Mouse (Mus musculus): ENCODE measurements around the gene Ttc30b. TPM values are rescaled to one million over a fixed set of nuclear protein-coding genes. Genes with fewer than 3 reads are reported as not detected.
"Not testable (repeated sequence)": the region's sequence is repeated elsewhere in the genome, so short reads cannot be mapped to it uniquely, and the experiment has no call there.

Ttc30b gene
- 8.2 and 8.3 TPM in 2 replicates for polyA plus RNA-seq (2015; fragmentation: Nextera tagmentation; extraction: Ambion mirVana)

DNA sequence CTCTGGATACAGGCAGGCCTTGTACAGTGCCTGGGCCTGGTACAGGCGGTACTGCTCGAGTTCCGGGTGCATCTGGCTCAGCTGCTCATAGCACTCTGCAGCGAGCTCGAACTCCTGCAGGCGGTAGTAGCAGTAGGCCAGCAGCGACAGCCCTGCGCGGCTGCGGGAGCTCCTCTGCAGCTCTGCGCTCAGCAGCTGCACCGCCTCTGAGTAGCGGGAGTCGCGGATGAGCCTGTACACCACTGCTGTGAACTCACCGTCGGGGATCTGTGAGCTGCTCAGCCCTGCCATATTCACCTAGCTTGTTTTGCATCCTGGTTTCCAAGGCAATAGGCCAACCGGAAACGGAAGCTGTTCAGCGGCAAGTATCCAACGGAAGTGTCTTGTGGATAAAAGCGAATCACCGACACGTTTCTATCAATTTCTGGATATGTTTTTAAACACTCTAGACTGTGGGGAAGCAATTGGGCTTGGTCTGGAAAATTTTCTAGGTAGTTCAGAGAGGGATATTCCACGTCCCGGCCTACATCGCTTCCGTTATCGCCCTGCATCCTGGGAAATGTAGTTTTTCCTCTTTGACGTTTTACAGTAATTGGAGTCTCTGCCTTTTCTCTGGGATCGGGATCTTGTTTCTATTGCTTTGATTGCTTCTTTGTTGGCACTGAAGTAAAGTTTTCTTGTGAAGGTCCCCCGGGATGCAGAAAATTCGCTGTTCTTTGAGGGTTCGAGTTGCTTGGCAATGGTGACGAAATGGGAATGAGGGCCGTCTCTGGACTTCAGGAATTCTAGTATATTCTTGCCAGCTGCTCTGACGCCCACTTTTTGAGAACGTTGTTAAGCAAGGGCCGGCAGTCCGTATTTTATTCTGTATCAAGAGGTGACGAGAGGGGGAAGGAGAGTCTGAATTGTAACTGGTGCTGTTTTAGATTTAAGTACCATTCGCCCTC lies at the start of gene Ttc30b:
TSS of gene Ttc30b (minus strand) at position 469 of the 947 bp plus-strand sequence.
- H3K9me3 ChIP-seq (ENCODE audit: control insufficient read depth, low read length), result no peaks in the 10 kb centered on the region
- H3K4me3 ChIP-seq (ENCODE audit: low read length), result peak within 1 kb of the TSS; percentile 60
- H3K9ac ChIP-seq (ENCODE audit: low read depth, low read length), result peak within 1 kb of the TSS; percentile 69

DNA sequence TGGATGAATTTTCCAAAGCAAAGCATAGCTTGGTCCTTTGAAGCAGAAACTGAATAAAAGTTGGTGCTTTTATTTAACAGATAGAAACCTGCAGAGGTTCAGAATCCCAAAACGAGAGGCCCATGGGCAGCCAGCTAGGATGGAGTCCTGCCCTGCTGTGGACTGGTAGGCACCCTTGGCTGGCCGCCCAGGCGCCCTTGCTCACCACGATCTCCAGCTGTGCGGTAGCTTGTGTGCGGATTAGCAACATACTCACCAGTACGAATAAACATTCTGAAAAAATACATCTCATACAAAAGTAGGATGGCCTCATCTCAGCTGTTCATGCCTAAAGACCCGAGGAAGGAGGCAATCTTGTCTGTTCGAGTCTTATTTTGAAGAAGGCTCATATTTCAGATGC lies 49.4 kb upstream of the Ttc30b start:
- Histone ChIP-seq H3K9ac (ENCODE audit: low read depth, low read length) (no peak overlapping the region), H3K4me1 (ENCODE audit: control insufficient read depth, insufficient read depth, low read length) (peaks cover 10% of the 10 kb centered on the region; the same call in 1 of the 2 replicates), H3K9me3 (ENCODE audit: control insufficient read depth, low read length) (0 out of 2 replicates have a peak, but pooled peaks cover under 1% of the 10 kb centered on the region), H3K36me3 (ENCODE audit: control insufficient read depth, insufficient read depth, low read length) (no peaks in the 10 kb centered on the region), H3K4me3 (ENCODE audit: low read length) (no peak overlapping the region), H3K27me3 (replicated peaks; ENCODE audit: control insufficient read depth, insufficient read depth, low read length) (no peaks in the 10 kb centered on the region), H3K27ac (ENCODE audit: low read length) (no peak overlapping the region; the same call in 1 of the 2 replicates), H3K4me2 (ENCODE audit: low read depth, low read length) (no peak overlapping the region)
- ATAC-seq, result no peak
- 58% methylated on average over 9 of the region's 9 CpGs for WGBS

More for the DNA sequence above, at the start of gene Ttc30b:
- Histone ChIP-seq H3K4me1 (ENCODE audit: control insufficient read depth, insufficient read depth, low read length) (peaks cover 2% of the 10 kb centered on the region; the same call in 1 of the 2 replicates), H3K4me2 (ENCODE audit: low read depth, low read length) (peak within 1 kb of the TSS; percentile 76), H3K36me3 (ENCODE audit: control insufficient read depth, insufficient read depth, low read length) (no peaks in the 10 kb centered on the region), H3K27me3 (replicated peaks; ENCODE audit: control insufficient read depth, insufficient read depth, low read length) (no peaks in the 10 kb centered on the region), H3K27ac (ENCODE audit: low read length) (peak within 1 kb of the TSS; percentile 63; the same call in 1 of the 2 replicates)
- peak; percentile 92 for ATAC-seq
- 3% methylated on average over 40 of the region's 42 CpGs for WGBS

DNA sequence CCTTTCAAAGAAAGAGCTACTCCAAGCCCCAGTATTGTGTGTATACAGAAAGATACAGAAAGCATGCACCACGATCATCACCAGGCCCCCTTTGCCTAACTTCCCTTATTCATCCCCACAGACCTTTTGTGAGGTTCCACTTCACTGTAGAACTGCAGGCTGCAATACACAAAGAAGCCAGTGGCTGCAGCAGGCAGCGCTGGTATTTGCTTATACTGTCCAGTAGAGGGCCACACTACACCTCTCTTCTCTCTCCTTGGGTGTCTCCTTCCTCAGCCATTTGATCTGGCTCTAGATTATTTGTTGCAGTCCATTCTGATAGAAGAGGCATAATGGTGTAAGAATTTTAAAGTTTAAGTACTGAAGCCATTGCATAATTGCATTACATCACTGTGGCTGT lies 46.7 kb upstream of the Ttc30b start:
- no peak overlapping the region for H3K9ac ChIP-seq (ENCODE audit: low read depth, low read length)
- no peaks in the 10 kb centered on the region for H3K27me3 ChIP-seq (replicated peaks; ENCODE audit: control insufficient read depth, insufficient read depth, low read length)
- 0 out of 2 replicates have a peak, but pooled peaks cover 5% of the 10 kb centered on the region for H3K9me3 ChIP-seq (ENCODE audit: control insufficient read depth, low read length)
- H3K27ac ChIP-seq (ENCODE audit: low read length), result no peak overlapping the region
- no peak overlapping the region for H3K4me2 ChIP-seq (ENCODE audit: low read depth, low read length)
- H3K4me3 ChIP-seq (ENCODE audit: low read length), result no peak overlapping the region
- H3K36me3 ChIP-seq (ENCODE audit: control insufficient read depth, insufficient read depth, low read length), result no peaks in the 10 kb centered on the region
- ATAC-seq, result peak; percentile 63
- WGBS, result 2% methylated on average over 2 of the region's 2 CpGs
- 0 out of 2 replicates have a peak, but pooled peaks cover 2% of the 10 kb centered on the region for H3K4me1 ChIP-seq (ENCODE audit: control insufficient read depth, insufficient read depth, low read length)

DNA sequence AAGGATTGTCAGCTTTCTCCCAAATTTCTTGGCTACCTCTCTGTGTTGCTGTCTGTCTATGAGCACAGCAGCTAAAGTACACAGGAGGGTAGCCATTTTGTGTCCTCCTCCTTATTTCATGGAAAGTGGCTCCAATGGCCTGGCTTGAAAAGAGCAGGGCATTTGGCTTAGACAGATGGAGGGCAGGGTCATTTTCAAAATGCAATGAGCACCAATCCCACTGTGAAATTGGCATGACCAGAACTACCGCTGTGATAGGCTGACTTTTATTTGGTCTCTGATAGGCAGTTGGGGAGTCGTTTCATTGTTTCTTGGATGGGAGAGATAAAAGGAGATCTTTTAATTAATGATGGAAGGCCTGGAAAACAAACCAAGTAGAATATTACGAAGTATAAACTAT lies 45.5 kb upstream of the Ttc30b start:
- no peak for ATAC-seq
- 0 out of 2 replicates have a peak, but pooled peaks cover 5% of the 10 kb centered on the region for H3K9me3 ChIP-seq (ENCODE audit: control insufficient read depth, low read length)
- no peak overlapping the region for H3K9ac ChIP-seq (ENCODE audit: low read depth, low read length)
- no peaks in the 10 kb centered on the region for H3K36me3 ChIP-seq (ENCODE audit: control insufficient read depth, insufficient read depth, low read length)
- WGBS, result 75% methylated on average over 3 of the region's 3 CpGs
- no peak overlapping the region for H3K4me2 ChIP-seq (ENCODE audit: low read depth, low read length)
- 0 out of 2 replicates have a peak, but pooled peaks cover 2% of the 10 kb centered on the region for H3K4me1 ChIP-seq (ENCODE audit: control insufficient read depth, insufficient read depth, low read length)
- H3K4me3 ChIP-seq (ENCODE audit: low read length), result no peak overlapping the region
- no peak overlapping the region for H3K27ac ChIP-seq (ENCODE audit: low read length)
- no peaks in the 10 kb centered on the region for H3K27me3 ChIP-seq (replicated peaks; ENCODE audit: control insufficient read depth, insufficient read depth, low read length)

DNA sequence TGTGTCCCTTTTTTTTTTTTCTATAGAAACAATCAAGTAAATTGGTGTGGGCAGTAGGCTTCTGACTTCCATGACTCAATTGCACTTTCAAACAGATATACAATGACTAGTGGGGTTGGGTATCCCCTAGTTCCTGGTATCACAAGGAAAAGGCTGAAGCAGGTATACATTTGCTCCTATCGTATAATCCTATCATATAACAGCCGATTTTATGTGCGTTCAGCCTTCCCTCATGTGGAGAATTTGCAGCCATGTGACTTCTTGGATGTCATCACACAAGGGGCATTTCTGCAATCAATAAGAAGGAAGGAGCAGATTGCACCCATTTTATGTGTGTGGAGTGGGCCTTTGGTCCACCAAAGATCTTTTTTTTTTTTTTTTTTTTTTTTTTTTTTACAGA lies 44.7 kb upstream of the Ttc30b start:
- Histone ChIP-seq H3K9me3 (ENCODE audit: control insufficient read depth, low read length) (0 out of 2 replicates have a peak, but pooled peaks cover 5% of the 10 kb centered on the region), H3K4me1 (ENCODE audit: control insufficient read depth, insufficient read depth, low read length) (0 out of 2 replicates have a peak, but pooled peaks cover 2% of the 10 kb centered on the region), H3K27me3 (replicated peaks; ENCODE audit: control insufficient read depth, insufficient read depth, low read length) (no peaks in the 10 kb centered on the region), H3K4me3 (ENCODE audit: low read length) (no peak overlapping the region), H3K36me3 (ENCODE audit: control insufficient read depth, insufficient read depth, low read length) (no peaks in the 10 kb centered on the region), H3K9ac (ENCODE audit: low read depth, low read length) (no peak overlapping the region), H3K4me2 (ENCODE audit: low read depth, low read length) (no peak overlapping the region), H3K27ac (ENCODE audit: low read length) (no peak overlapping the region)
- no peak for ATAC-seq
- 95% methylated on average over 3 of the region's 3 CpGs for WGBS

DNA sequence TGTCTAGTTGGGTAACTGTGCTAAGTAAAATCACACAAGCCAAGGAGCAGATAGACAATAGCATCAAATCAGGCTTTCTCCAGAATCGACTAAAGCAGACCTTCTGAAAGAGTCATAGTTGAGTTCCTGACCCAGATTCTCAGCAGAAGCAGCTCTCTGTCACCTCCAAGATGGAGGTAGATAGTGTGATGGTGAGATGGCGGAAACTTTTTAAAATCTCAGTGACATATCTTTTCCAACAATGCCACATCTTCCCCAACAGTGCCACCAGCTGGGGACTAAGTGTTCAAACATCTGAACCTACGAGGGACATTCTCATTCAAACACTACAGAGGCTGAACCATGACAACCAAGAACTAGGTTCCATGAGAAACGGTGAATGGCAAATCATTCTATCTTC lies 44.2 kb upstream of the Ttc30b start:
- ATAC-seq, result no peak

DNA sequence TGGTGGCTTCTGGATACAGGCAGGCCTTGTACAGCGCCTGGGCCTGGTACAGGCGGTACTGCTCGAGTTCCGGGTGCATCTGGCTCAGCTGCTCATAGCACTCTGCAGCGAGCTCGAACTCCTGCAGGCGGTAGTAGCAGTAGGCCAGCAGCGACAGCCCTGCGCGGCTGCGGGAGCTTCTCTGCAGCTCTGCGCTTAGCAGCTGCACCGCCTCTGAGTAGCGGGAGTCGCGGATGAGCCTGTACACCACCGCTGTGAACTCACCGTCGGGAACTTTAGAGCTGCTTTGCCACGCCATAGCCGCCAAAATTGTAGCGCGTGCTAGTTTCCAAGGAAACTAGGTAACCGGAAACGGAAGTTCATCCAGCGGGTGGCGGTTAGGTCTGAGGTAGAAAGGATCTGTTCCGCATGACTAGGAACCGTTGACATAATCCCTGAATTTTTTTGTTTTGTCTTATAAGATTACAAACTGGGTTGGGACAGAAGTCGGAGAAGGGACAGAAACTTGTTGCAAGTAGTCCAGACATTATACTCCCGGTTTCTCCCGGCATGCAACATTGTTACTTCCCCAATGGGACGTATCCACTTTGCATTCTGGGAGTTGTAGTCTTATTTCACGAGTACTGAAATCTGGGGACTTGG lies 43.2 kb upstream of the Ttc30b start, which contains the start of gene Ttc30a1:
TSS of gene Ttc30a1 (minus strand) at position 528 of the 642 bp plus-strand sequence.
- ATAC-seq, result peak; percentile 77
- not testable (repeated sequence) for H3K27ac ChIP-seq (ENCODE audit: low read length)
- WGBS, result 3% methylated on average over 29 of the region's 34 CpGs

More for the DNA sequence above, 44.2 kb upstream of the Ttc30b start:
- H3K36me3 ChIP-seq (ENCODE audit: control insufficient read depth, insufficient read depth, low read length), result no peaks in the 10 kb centered on the region
- no peak overlapping the region for H3K4me3 ChIP-seq (ENCODE audit: low read length)
- 96% methylated on average over 4 of the region's 4 CpGs for WGBS
- H3K9me3 ChIP-seq (ENCODE audit: control insufficient read depth, low read length), result 0 out of 2 replicates have a peak, but pooled peaks cover 5% of the 10 kb centered on the region
- no peak overlapping the region for H3K27ac ChIP-seq (ENCODE audit: low read length)
- no peak overlapping the region for H3K9ac ChIP-seq (ENCODE audit: low read depth, low read length)
- H3K4me2 ChIP-seq (ENCODE audit: low read depth, low read length), result no peak overlapping the region
- H3K27me3 ChIP-seq (replicated peaks; ENCODE audit: control insufficient read depth, insufficient read depth, low read length), result no peaks in the 10 kb centered on the region
- 0 out of 2 replicates have a peak, but pooled peaks cover 2% of the 10 kb centered on the region for H3K4me1 ChIP-seq (ENCODE audit: control insufficient read depth, insufficient read depth, low read length)

DNA sequence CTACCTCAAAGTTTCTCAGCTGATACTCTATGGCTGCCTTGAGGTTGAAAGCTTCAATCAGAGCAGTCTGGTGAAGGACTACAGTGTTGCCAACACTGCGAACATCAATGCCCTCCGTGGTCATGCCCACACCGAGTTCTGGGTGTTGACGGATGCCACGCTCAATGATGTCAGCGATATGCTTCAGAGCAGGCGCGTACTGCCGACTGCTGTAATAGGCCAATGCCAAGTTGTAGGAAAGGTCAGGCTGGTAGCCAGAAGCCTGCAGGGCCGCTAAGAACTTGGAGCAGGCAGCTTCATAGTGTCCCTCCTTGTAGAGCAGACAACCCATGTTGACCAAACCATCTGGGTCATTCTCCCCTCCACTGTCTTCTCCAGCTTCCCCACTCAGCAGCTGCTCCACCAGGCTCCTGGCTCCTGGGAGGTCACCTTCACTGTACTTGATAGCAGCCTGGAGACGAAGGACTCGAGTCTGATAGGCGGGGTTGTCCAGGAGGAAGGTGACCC lies 42.6 kb upstream of the Ttc30b start:
- not testable (repeated sequence) for H3K9ac ChIP-seq (ENCODE audit: low read depth, low read length); ATAC-seq; H3K36me3 ChIP-seq (ENCODE audit: control insufficient read depth, insufficient read depth, low read length); H3K9me3 ChIP-seq (ENCODE audit: control insufficient read depth, low read length); H3K27me3 ChIP-seq (replicated peaks; ENCODE audit: control insufficient read depth, insufficient read depth, low read length); H3K4me1 ChIP-seq (ENCODE audit: control insufficient read depth, insufficient read depth, low read length); H3K27ac ChIP-seq (ENCODE audit: low read length)
- Histone ChIP-seq H3K4me2 (ENCODE audit: low read depth, low read length) (peak overlapping the region; percentile 64), H3K4me3 (ENCODE audit: low read length) (peak overlapping the region; percentile 57)
- WGBS, result 93% methylated on average over 13 of the region's 13 CpGs

More for the DNA sequence above, 43.2 kb upstream of the Ttc30b start, which contains the start of gene Ttc30a1:
- H3K9me3 ChIP-seq (ENCODE audit: control insufficient read depth, low read length); H3K4me1 ChIP-seq (ENCODE audit: control insufficient read depth, insufficient read depth, low read length); H3K36me3 ChIP-seq (ENCODE audit: control insufficient read depth, insufficient read depth, low read length); H3K27me3 ChIP-seq (replicated peaks; ENCODE audit: control insufficient read depth, insufficient read depth, low read length): not testable (repeated sequence)
- Histone ChIP-seq H3K4me3 (ENCODE audit: low read length) (peak within 1 kb of the TSS; percentile 57), H3K4me2 (ENCODE audit: low read depth, low read length) (peak within 1 kb of the TSS; percentile 64), H3K9ac (ENCODE audit: low read depth, low read length) (peak within 1 kb of the TSS; percentile 71)

All from intestine, embryonic 16.5 days (tissue).